Comparison of ENCODE assay signal across 9 mouse cellular contexts in the genomic region with DNA sequence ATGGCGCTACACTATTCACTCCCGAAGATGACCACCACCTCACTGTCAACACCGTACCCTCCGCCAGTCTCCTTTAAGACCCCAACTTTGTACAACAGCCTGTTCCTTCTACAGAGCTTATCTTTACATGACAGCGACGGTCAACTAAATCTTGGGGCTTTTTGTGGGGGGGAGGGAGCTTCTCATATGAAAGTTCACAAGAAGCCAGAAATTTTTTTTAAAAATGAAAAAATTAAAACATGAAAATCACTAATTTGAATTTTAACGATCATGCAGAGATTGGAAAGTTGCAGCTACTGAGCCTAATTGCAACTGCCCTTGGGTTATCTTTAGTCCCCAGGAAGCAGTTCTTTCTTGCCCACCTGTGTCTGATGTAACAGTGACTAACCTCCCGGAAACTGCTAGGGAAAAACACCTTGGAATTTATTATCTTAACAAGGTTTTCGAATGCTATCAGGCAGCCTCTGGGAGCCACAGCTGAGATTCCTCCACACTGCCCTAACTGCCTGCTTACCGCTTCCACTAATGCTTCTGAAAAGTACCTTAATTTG. TPM values are rescaled to one million over a fixed set of nuclear protein-coding genes. Genes with fewer than 3 reads are reported as not detected.
A peak's percentile ranks its signal among the peaks of the same experiment; 100 is the strongest.
DNase-seq lines count a peak whose midpoint lies in the region; ATAC-seq and TF ChIP-seq lines count a peak whose summit lies in the region.
"Had no signal": no experiment of that assay in that cellular context is flagged by ENCODE, and none has a peak within 500 bp of the region (broad histone marks: within the 10 kb centered on the region; RNA-seq: fewer than 3 reads in every experiment).

No protein-coding gene starts in this region.

- H3K4me3 ChIP-seq in gastrocnemius, adult 2 months, result peak overlapping the region; percentile 87
- peak overlapping the region; percentile 68 for H3K4me3 ChIP-seq in lung, postnatal 0 days (ENCODE audit: low read depth, low read length)
- H3K4me3 ChIP-seq in neural tube, embryonic 13.5 days, result peak overlapping the region; percentile 74

- H3K4me2 ChIP-seq in lung, postnatal 0 days (replicated peaks; ENCODE audit: low read depth, low read length), result peak overlapping the region; percentile 70
- H3K4me2 ChIP-seq in neural tube, embryonic 13.5 days, result peak overlapping the region; percentile 98

- H3K9me3 ChIP-seq in lung, postnatal 0 days (ENCODE audit: low read length), result no peaks in the 10 kb centered on the region
- H3K9me3 ChIP-seq in neural tube, embryonic 13.5 days, result no peaks in the 10 kb centered on the region

- 43% methylated on average over 10 of the region's 10 CpGs for WGBS in lung, postnatal 0 days
- WGBS in neural tube, embryonic 13.5 days, result 79% methylated on average over 10 of the region's 10 CpGs

- TF ChIP-seq EP300 in lung, postnatal 0 days (IDR thresholded peaks at IDR 0.05), result no peak

- TF ChIP-seq CTCF in gastrocnemius, adult 2 months (IDR thresholded peaks at IDR 0.05), result no peak
- TF ChIP-seq CTCF in lung, postnatal 0 days (IDR thresholded peaks at IDR 0.05), result no peak

- ATAC-seq in lung, postnatal 0 days, result no peak
- ATAC-seq in neural tube, embryonic 13.5 days (ENCODE audit: low read depth), result no peak

- no peak for DNase-seq in gastrocnemius, adult 2 months
- no peak for DNase-seq in gastrocnemius, postnatal 36 days
- no peak for DNase-seq in lung, postnatal 0 days (ENCODE audit: low spot score)
- DNase-seq in lung, postnatal 10 days, result no peak
- peak; percentile 37 for DNase-seq in induced T-regulatory cell, adult 2 months (ENCODE audit: low read depth)
- no peak for DNase-seq in cerebellum, postnatal 10 days
- DNase-seq in cerebellum, postnatal 14 days, result no peak
- DNase-seq: gastrocnemius, postnatal 10 days had no signal

- peaks cover 8% of the 10 kb centered on the region; the same call in 1 of the 2 replicates for H3K4me1 ChIP-seq in lung, postnatal 0 days (ENCODE audit: insufficient read depth, low read depth, low read length)
- H3K4me1 ChIP-seq in neural tube, embryonic 13.5 days (replicated peaks), result peaks cover 30% of the 10 kb centered on the region

- H3K36me3 ChIP-seq in lung, postnatal 0 days (ENCODE audit: insufficient read depth, low read length), result peaks cover 4% of the 10 kb centered on the region; the same call in 1 of the 2 replicates
- H3K36me3 ChIP-seq in neural tube, embryonic 13.5 days, result no peaks in the 10 kb centered on the region

- no peaks in the 10 kb centered on the region for H3K27me3 ChIP-seq in lung, postnatal 0 days (replicated peaks; ENCODE audit: insufficient read depth, low read length)
- H3K27me3 ChIP-seq in neural tube, embryonic 13.5 days, result peaks cover 26% of the 10 kb centered on the region

- intact Hi-C loops in gastrocnemius, adult 2 months (cut with DNase I), result no loop called here
- intact Hi-C loops in gastrocnemius, postnatal 36 days (cut with DNase I), result no loop called here

- peak overlapping the region; percentile 83 for H3K27ac ChIP-seq in gastrocnemius, adult 2 months
- peak overlapping the region; percentile 85 for H3K27ac ChIP-seq in lung, postnatal 0 days (ENCODE audit: low read length)
- H3K27ac ChIP-seq in neural tube, embryonic 13.5 days (replicated peaks), result no peak overlapping the region

- H3K9ac ChIP-seq in lung, postnatal 0 days (replicated peaks; ENCODE audit: low read depth), result peak overlapping the region; percentile 62; the same call in 1 of the 2 replicates
- no peak overlapping the region for H3K9ac ChIP-seq in neural tube, embryonic 13.5 days

RNA-seq across cellular contexts. Expression of gene Sft2d2, which starts 1.4 kb away (rescaled TPM):
- total RNA-seq in gastrocnemius, adult 2 months (2021), result 1 to 10 TPM; 8.9 to 9.7 TPM
- total RNA-seq in gastrocnemius, postnatal 36 days (2021), result 1 to 10 TPM; 7.6 to 8.2 TPM
- polyA plus RNA-seq in lung, postnatal 0 days (2015; fragmentation: Nextera tagmentation; extraction: Ambion mirVana), result 19.3 and 20.3 TPM in 2 replicates
- 5.7 and 6.3 TPM in 2 replicates for polyA plus RNA-seq in neural tube, embryonic 13.5 days (2015; fragmentation: Nextera tagmentation; extraction: Ambion mirVana)

RNA-seq across cellular contexts. Expression of gene Tbx19, which starts 32.2 kb away (rescaled TPM):
- total RNA-seq in gastrocnemius, adult 2 months (2021), result not detected
- not detected for total RNA-seq in gastrocnemius, postnatal 36 days (2021)
- not detected in 2 replicates for polyA plus RNA-seq in lung, postnatal 0 days (2015; fragmentation: Nextera tagmentation; extraction: Ambion mirVana)
- polyA plus RNA-seq in neural tube, embryonic 13.5 days (2015; fragmentation: Nextera tagmentation; extraction: Ambion mirVana), result not detected in 2 replicates

RNA-seq across cellular contexts. Expression of gene Tiprl, which starts 44.0 kb away (rescaled TPM):
- 10 to 100 TPM; 19.7 to 20.9 TPM for total RNA-seq in gastrocnemius, adult 2 months (2021)
- total RNA-seq in gastrocnemius, postnatal 36 days (2021), result 10 to 100 TPM; 13.9 to 19.4 TPM
- 70.3 and 73.6 TPM in 2 replicates for polyA plus RNA-seq in lung, postnatal 0 days (2015; fragmentation: Nextera tagmentation; extraction: Ambion mirVana)
- 122 and 141 TPM in 2 replicates for polyA plus RNA-seq in neural tube, embryonic 13.5 days (2015; fragmentation: Nextera tagmentation; extraction: Ambion mirVana)
